ENCODE assay signal across 16 mouse cellular contexts in genomic region chr14:107340205-107340604, GRCm38 (mm10).
A peak's percentile ranks its signal among the peaks of the same experiment; 100 is the strongest.
DNase-seq lines count a peak whose midpoint lies in the region; ATAC-seq lines count a peak whose summit lies in the region.
"Had no signal": no experiment of that assay in that cellular context is flagged by ENCODE, and none has a peak within 500 bp of the region (broad histone marks: within the 10 kb centered on the region; RNA-seq: fewer than 3 reads in every experiment).

No protein-coding gene starts in this region.

- peak; percentile 97 for ATAC-seq in cerebellum, adult (ENCODE audit: insufficient number of reproducible peaks, low FRiP score, low TSS enrichment)
- ATAC-seq: lung, postnatal 0 days; midbrain, embryonic 16.5 days; Patski had no signal

- intact Hi-C loops in left cerebral cortex, postnatal 4 days (cut with DNase I), result no loop called here
- intact Hi-C loops in gastrocnemius, postnatal 36 days (cut with DNase I), result no loop called here

- peak; percentile 32 for DNase-seq in left cerebral cortex, postnatal 4 days
- DNase-seq in left cerebral cortex, adult 9 months (ENCODE audit: low spot score in 2 of 2), result no peak
- DNase-seq in cerebellum, adult 8-10 months, result peak; percentile 20
- DNase-seq in cerebellum, postnatal 36 days, result peak; percentile 58 to 70
- no peak for DNase-seq in gastrocnemius, postnatal 36 days
- DNase-seq in adrenal gland, adult 8-10 months, result no peak
- DNase-seq: adrenal gland, adult 2 months; gastrocnemius, adult 2 months; heart, postnatal 10 days; kidney, adult 11 months; kidney, postnatal 4 days; liver had no signal

Comparison
In these comparisons a context has a peak if more than half of its experiments do, and no peak if none do; other contexts are left out.
1. DNase-seq: peak in left cerebral cortex, postnatal 4 days (single experiment), cerebellum, adult 8-10 months (single experiment) and cerebellum, postnatal 36 days (2 of 2); none in left cerebral cortex, adult 9 months (0 of 2), gastrocnemius, postnatal 36 days (0 of 2) and adrenal gland, adult 8-10 months (single experiment).